Mouse (Mus musculus): Measurements from ENCODE around the gene Vmn1r234.
"Not testable (repeated sequence)": the region's sequence is repeated elsewhere in the genome, so short reads cannot be mapped to it uniquely, and the experiment has no call there.

The Vmn1r234 gene

GRCm38 (mm10) chr17:21225787-21226186 is at the start of gene Vmn1r234:
Gene Vmn1r234, plus strand, starts transcription at chr17:21226087.
- DNase-seq, result no peak

GRCm38 (mm10) chr17:21211081-21211480 is 14.8 kb upstream of the Vmn1r234 start:
- DNase-seq, result not testable (repeated sequence)

GRCm38 (mm10) chr17:21231654-21232053 is 5.8 kb downstream of the Vmn1r234 start:
- DNase-seq, result peak; percentile 56

- no peak for DNase-seq
Observed at GRCm38 (mm10) chr17:21256111-21256510, 30.2 kb downstream of the Vmn1r234 start, which contains the start of gene Vmn1r235. Gene Vmn1r235, plus strand, starts transcription at chr17:21256411.

- DNase-seq, result peak; percentile 60
Observed at GRCm38 (mm10) chr17:21272103-21272502, 46.2 kb downstream of the Vmn1r234 start.

GRCm38 (mm10) chr17:21282642-21283041 is 56.8 kb downstream of the Vmn1r234 start, which contains the start of gene Vmn1r236:
Gene Vmn1r236, plus strand, starts transcription at chr17:21282942.
- no peak for DNase-seq

GRCm38 (mm10) chr17:21284395-21284794 is 58.5 kb downstream of the Vmn1r234 start:
- DNase-seq, result no peak

Measured in thymus, postnatal 14 days (tissue).